Mouse (Mus musculus) spleen, adult 2 months (tissue): ENCODE results near the gene Olfr71. TPM values are rescaled to one million over a fixed set of nuclear protein-coding genes. Genes with fewer than 3 reads are reported as not detected.

ENCODE experiments used
- DNase-seq, 2 experiments: peaks; one replicate each; pipeline versions ENCODE4 v3.0.0 to v3.0.0-alpha.2; 2012 to 2021; ENCODE audit warnings: low spot score in 2 of 2, low read depth in 1 of 2
- H3K27ac ChIP-seq: fragments of 200-500 bp; 2 replicates; pipeline ENCODE4 v1.5.1; 2012; ENCODE audit warnings: low read length, inconsistent platforms; ENCODE audit not compliant: insufficient read depth
- H3K27me3 ChIP-seq: fragments of 200-500 bp; 2 replicates; pipeline ENCODE4 v1.6.1; 2012; ENCODE audit warnings: mild to moderate bottlenecking, moderate library complexity, low read length, inconsistent platforms; ENCODE audit not compliant: control insufficient read depth, insufficient read depth
- H3K36me3 ChIP-seq: fragments of 200-500 bp; 2 replicates; pipeline ENCODE4 v1.6.1; 2012; ENCODE audit warnings: mild to moderate bottlenecking, low read length, inconsistent platforms; ENCODE audit not compliant: control insufficient read depth, insufficient read depth
- H3K4me1 ChIP-seq: fragments of 200-500 bp; 2 replicates; pipeline ENCODE4 v1.6.1; 2011; ENCODE audit warnings: inconsistent platforms; ENCODE audit not compliant: control insufficient read depth, insufficient read depth, insufficient read length
- H3K4me3 ChIP-seq: fragments of 200-500 bp; 2 replicates; pipeline ENCODE4 v1.5.1; 2011; ENCODE audit warnings: mild to moderate bottlenecking, inconsistent platforms; ENCODE audit not compliant: insufficient read depth, insufficient read length; ENCODE audit errors: extremely low read depth
- CTCF ChIP-seq: fragments of 200-500 bp; IDR thresholded peaks from 2 replicates; pipeline ENCODE4 v1.5.1; 2011; ENCODE audit warnings: mild to moderate bottlenecking, inconsistent platforms; ENCODE audit not compliant: insufficient read depth, insufficient read length, insufficient replicate concordance; ENCODE audit errors: extremely low read depth
- POLR2A ChIP-seq: fragments of 200-500 bp; IDR thresholded peaks from 2 replicates; pipeline ENCODE4 v1.6.1; 2011; ENCODE audit warnings: low read depth, low read length, inconsistent platforms
- WGBS: fragments of 180-500 bp; shearing (Covaris S2); methylation state at CpG from one replicate; pipeline ENCODE4 v1.1.7; 2018; 5-methylcytosine and 5-hydroxymethylcytosine counted together
- polyA plus RNA-seq: library from polyadenylated mRNA; depleted of rRNA; stranded (reverse); fragments of >200 nt; gene quantifications from 2 replicates; pipeline ENCODE4 v1.2.3, GENCODE M21; 2012

The Olfr71 gene
- polyA plus RNA-seq, 1 experiment = not detected

DNA sequence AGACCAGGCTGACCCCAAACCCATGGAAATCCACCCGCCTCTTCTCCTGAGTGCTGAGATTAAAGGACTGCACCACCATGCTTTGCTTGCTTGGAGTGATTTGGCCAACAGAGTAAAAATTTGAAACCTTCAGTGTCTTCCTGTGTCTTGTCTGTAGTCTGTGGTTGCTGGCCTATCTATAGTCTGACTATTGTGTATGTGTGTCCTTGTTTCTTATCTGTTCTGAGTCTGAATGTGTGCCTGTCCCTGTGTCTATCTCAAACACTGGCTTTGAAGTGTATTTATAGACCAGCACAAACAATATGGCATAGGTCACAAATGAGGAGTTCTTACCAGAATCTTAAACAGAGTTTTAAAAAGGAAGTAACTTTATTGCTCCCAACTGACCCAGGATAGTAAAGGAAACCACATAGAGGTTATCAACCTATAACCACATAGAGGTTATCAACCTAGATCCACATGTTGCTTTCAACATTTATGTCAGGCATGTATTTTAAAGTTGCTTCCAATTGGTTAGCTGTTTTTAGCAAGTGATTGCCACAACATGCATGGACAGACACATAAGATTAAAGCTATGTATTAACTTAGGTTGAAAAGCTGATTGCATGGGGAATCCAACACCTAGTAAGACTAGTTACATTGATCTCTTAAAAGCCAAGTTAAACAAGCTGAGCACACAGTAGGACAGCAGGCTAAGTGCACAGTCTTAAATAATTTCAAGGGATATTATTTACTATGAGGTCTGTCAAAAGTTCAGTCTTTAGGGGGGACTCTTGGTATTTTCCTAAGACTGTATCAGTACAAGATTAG is 15.4 kb downstream of the Olfr71 start:
- no peaks in the 10 kb centered on the region for H3K4me1 ChIP-seq
- 81% methylated on average over 1 of the region's 1 CpGs for WGBS
- H3K4me3 ChIP-seq = no peak overlapping the region
- DNase-seq = no peak
- no peaks in the 10 kb centered on the region for H3K27me3 ChIP-seq
- TF ChIP-seq POLR2A = no peak
- TF ChIP-seq CTCF = no peak
- H3K36me3 ChIP-seq = no peaks in the 10 kb centered on the region
- no peak overlapping the region for H3K27ac ChIP-seq

DNA sequence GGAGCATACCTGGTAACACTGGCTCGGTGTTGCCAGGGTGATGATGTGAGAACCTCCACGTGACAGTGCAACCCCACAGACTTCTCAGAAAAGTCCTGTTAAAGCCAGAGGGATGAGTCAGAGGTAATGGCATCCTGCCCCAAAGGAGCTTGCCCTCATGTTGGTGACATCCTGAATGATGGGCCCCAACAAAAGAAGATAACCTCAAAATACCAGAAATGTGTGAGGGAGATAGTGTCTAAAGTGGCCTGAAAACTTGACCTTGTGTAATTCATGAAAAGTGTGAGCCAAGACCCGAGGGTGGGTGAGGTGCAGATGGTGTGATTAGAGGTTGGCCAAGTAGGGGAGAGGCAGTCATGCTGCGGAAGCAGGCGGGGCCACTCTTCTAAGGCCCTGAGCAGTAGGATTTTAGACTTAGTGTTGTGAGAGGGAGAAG is 16.2 kb downstream of the Olfr71 start:
- 60% methylated on average over 5 of the region's 5 CpGs for WGBS
- no peaks in the 10 kb centered on the region for H3K27me3 ChIP-seq
- no peak overlapping the region for H3K27ac ChIP-seq
- H3K36me3 ChIP-seq = no peaks in the 10 kb centered on the region
- DNase-seq = no peak
- H3K4me1 ChIP-seq = no peaks in the 10 kb centered on the region
- H3K4me3 ChIP-seq = no peak overlapping the region
- TF ChIP-seq CTCF = no peak
- TF ChIP-seq POLR2A = no peak

DNA sequence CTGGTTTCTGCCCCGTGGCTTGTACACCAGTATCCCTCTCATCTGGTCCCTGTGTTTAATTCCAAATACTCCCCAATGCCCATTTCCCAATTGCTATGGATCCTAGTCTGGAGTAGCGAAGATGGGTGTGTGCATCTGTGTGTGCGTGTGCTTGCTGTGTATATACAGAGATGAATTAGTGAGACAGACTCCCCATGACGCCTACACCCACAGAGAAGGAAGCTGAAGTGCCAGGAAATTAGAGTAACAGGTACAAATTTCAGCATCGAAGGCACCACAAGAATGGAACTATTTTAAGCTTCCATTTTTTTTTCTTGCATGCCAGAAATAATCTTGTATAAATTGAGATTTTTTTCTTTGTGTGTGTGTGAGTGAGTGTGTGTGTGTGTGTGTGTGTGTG is 19.0 kb downstream of the Olfr71 start:
- TF ChIP-seq CTCF (no peak), POLR2A (no peak)
- H3K4me1 ChIP-seq = no peaks in the 10 kb centered on the region
- DNase-seq = no peak
- H3K27me3 ChIP-seq = no peaks in the 10 kb centered on the region
- no peak overlapping the region for H3K4me3 ChIP-seq
- H3K27ac ChIP-seq = no peak overlapping the region
- WGBS = 56% methylated on average over 5 of the region's 5 CpGs
- no peaks in the 10 kb centered on the region for H3K36me3 ChIP-seq

DNA sequence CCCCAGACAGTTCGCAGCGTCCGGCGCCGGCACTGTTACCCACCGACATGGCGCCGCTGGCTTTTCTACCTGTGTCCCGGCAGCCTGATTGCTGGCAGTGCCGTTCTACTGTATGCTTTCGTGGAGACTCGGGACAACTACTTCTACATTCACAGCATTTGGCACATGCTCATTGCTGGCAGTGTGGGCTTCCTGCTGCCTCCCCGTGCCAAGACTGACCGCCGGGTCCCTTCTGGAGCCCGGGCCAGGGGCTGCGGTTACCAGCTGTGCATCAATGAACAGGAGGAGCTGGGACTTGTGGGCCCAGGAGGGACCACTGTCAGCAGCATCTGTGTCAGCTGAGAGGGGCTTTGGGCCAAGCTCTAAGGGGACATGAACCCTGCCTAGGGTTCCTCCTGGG is 20.0 kb downstream of the Olfr71 start:
- no peak overlapping the region for H3K27ac ChIP-seq
- TF ChIP-seq CTCF (no peak), POLR2A (no peak)
- no peaks in the 10 kb centered on the region for H3K36me3 ChIP-seq
- WGBS = 95% methylated on average over 17 of the region's 17 CpGs
- no peaks in the 10 kb centered on the region for H3K27me3 ChIP-seq
- no peak for DNase-seq
- H3K4me1 ChIP-seq = no peaks in the 10 kb centered on the region
- H3K4me3 ChIP-seq = no peak overlapping the region

DNA sequence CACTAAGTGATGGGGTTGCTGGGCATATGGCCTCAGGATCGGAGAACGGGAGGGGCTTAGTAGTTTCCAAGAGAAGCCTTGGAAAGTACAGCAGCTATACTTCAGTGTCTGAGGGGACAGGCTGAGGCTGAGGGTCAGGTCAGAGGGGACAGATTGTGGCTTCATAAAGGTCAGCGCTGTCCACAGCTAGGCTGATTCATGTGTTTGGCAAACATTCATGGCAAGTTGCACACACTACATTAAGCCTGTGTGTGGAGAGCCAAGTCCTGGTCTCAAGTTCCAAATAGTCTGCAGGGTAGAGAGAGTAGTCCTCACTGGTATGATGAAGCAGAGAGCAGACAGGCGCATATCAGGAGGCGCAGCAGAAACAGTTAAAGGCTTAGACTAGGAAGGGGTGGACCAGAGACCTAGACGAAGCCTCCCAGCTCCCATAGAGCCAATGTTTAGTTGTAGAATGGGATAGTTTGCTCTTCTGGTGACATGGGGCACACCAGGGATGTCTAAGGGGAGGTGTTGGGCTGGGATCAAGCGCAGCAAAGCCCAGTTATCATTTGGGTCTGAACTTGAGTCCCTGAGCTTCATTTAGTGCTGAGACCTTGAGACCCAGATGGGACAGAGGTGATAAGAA is 30.5 kb downstream of the Olfr71 start:
- 88% methylated on average over 7 of the region's 7 CpGs for WGBS
- no peak for TF ChIP-seq CTCF
- DNase-seq = no peak

DNA sequence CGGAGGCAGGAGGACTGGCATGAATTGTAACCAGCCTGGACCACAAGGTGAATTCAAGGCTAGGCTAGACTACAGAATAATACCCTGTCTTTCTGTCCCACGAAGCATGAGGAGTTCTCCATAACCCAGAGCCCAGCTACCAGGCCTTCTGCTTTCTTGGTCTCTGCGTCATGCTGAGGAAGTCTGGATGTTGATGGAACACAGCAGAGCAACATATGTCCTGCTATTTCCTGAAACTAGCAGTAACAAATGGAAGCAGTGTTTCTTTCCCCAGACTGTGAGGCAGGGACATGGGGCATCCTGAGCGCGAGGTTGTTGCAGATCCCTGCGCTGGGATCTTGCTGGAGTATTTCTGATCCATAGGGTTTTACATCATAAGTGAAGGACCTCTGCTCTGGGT is 31.5 kb downstream of the Olfr71 start:
- DNase-seq = no peak
- no peaks in the 10 kb centered on the region for H3K36me3 ChIP-seq
- no peak overlapping the region for H3K27ac ChIP-seq
- no peaks in the 10 kb centered on the region for H3K4me1 ChIP-seq
- H3K27me3 ChIP-seq = no peaks in the 10 kb centered on the region
- whole genome bisulfite sequencing = 93% methylated on average over 6 of the region's 6 CpGs
- no peak overlapping the region for H3K4me3 ChIP-seq
- TF ChIP-seq POLR2A (no peak), CTCF (no peak)

More for the DNA sequence above, 30.5 kb downstream of the Olfr71 start:
- Histone ChIP-seq H3K27me3 (no peaks in the 10 kb centered on the region), H3K4me3 (no peak overlapping the region), H3K27ac (no peak overlapping the region), H3K36me3 (no peaks in the 10 kb centered on the region), H3K4me1 (no peaks in the 10 kb centered on the region)

DNA sequence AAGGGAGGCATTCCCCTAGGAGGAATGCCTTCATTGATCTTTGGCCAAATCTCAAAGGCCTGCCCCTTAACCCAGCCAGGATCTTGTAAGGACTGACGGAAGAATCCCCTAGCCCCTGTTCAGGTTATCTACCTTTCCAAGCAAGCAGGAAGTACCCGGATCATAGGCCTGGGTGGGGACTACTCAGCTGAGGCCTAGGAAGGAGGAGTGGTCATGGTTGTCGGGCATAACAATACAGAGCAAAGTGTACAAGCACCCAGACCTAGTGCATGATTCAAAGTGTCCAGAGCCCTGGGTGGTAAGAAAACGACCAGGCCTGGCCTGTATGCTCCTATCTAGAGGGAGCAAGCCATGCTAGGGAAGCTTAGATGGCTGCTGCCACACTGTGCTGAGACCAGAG is 34.4 kb downstream of the Olfr71 start:
- no peaks in the 10 kb centered on the region for H3K36me3 ChIP-seq
- no peaks in the 10 kb centered on the region for H3K27me3 ChIP-seq
- H3K4me1 ChIP-seq = no peaks in the 10 kb centered on the region
- no peak overlapping the region for H3K4me3 ChIP-seq
- no peak for DNase-seq
- H3K27ac ChIP-seq = no peak overlapping the region
- TF ChIP-seq CTCF (no peak), POLR2A (no peak)
- WGBS = 81% methylated on average over 4 of the region's 4 CpGs
